Mouse (Mus musculus) hindbrain, postnatal 0 days (tissue): ENCODE results near the gene Ccdc173. TPM values are rescaled to one million over a fixed set of nuclear protein-coding genes. Genes with fewer than 3 reads are reported as not detected.
"Not testable (repeated sequence)": the region's sequence is repeated elsewhere in the genome, so short reads cannot be mapped to it uniquely, and the experiment has no call there.

ENCODE experiments used
- ATAC-seq: fragments of 200-750 bp; cut with Nextera tagmentation; 2 replicates; pipeline ENCODE4 v1.8.0; 2017; ENCODE audit warnings: mild to moderate bottlenecking, moderate TSS enrichment, moderate library complexity
- DNase-seq: peaks from one replicate; pipeline ENCODE4 v3.0.0-alpha.2; 2015; ENCODE audit warnings: low spot score
- H3K27ac ChIP-seq: fragments of 300-500 bp; sonication (generic); 2 replicates; pipeline ENCODE4 v1.5.1; 2014; ENCODE audit warnings: mild to moderate bottlenecking
- H3K27me3 ChIP-seq: fragments of 300-500 bp; sonication (generic); 2 replicates; pipeline ENCODE4 v1.6.1; 2014; ENCODE audit warnings: low read length, mixed read lengths; ENCODE audit not compliant: insufficient read depth
- H3K36me3 ChIP-seq: fragments of 300-500 bp; sonication (generic); 2 replicates; pipeline ENCODE4 v1.6.1; 2014; ENCODE audit warnings: low read length, mixed read lengths; ENCODE audit not compliant: insufficient read depth
- H3K4me1 ChIP-seq: fragments of 300-500 bp; sonication (generic); 2 replicates; pipeline ENCODE4 v1.6.1; 2014; ENCODE audit warnings: antibody characterized with exemption, low read length, mixed read lengths; ENCODE audit not compliant: insufficient read depth
- H3K4me2 ChIP-seq: fragments of 300-500 bp; sonication (generic); 2 replicates; pipeline ENCODE4 v1.6.1; 2014; ENCODE audit warnings: low read depth, mild to moderate bottlenecking, low read length, moderate library complexity, mixed read lengths
- H3K4me3 ChIP-seq: fragments of 300-500 bp; sonication (generic); 2 replicates; pipeline ENCODE4 v1.5.1; 2014; ENCODE audit warnings: low read length
- H3K9ac ChIP-seq: fragments of 300-500 bp; sonication (generic); replicated peaks from 2 replicates; pipeline ENCODE4 v1.6.1; 2014; ENCODE audit warnings: mild to moderate bottlenecking, low read length, moderate library complexity, mixed read lengths
- H3K9me3 ChIP-seq: fragments of 300-500 bp; sonication (generic); 2 replicates; pipeline ENCODE4 v1.6.1; 2016; ENCODE audit warnings: low read length, mixed read lengths
- CTCF ChIP-seq: IDR thresholded peaks from 2 replicates; pipeline ENCODE4 v1.5.1; 2016; ENCODE audit warnings: antibody characterized with exemption, control low read depth, low read depth
- WGBS: fragments of 180-500 bp; shearing (Covaris S2); extraction: QIAGEN DNeasy Blood & Tissue Kit; methylation state at CpG from one replicate; pipeline ENCODE4 v1.1.7; 2014; 5-methylcytosine and 5-hydroxymethylcytosine counted together
- polyA plus RNA-seq: library from polyadenylated mRNA; unstranded; fragments of >200 nt; fragmentation: Nextera tagmentation; extraction: Ambion mirVana; gene quantifications from 2 replicates; pipeline ENCODE4 v1.2.1, GENCODE M21; 2015
- total RNA-seq: library from RNA; depleted of rRNA; stranded (reverse); fragments of >200 nt; gene quantifications from 2 replicates; pipeline ENCODE4 v1.2.3, GENCODE M21; 2014

The Ccdc173 gene
- total and polyA plus RNA-seq, 2 experiments from 2014 or later = 0.10 to 1.7 TPM

GRCm38 (mm10) chr2:69820201-69820600 is 30.8 kb upstream of the Ccdc173 start:
- Histone ChIP-seq H3K27me3 (no peaks in the 10 kb centered on the region), H3K27ac (no peak overlapping the region), H3K9ac (no peak overlapping the region), H3K4me3 (no peak overlapping the region), H3K36me3 (no peaks in the 10 kb centered on the region), H3K9me3 (no peaks in the 10 kb centered on the region), H3K4me1 (peaks cover 9% of the 10 kb centered on the region), H3K4me2 (no peak overlapping the region)
- WGBS = 86% methylated on average over 1 of the region's 1 CpGs
- ATAC-seq (no peak), DNase-seq (no peak)
- no peak for TF ChIP-seq CTCF

- WGBS = 83% methylated on average over 9 of the region's 9 CpGs
- no peak for ATAC-seq
- Histone ChIP-seq H3K4me1 (no peaks in the 10 kb centered on the region; the same call in 1 of the 2 replicates), H3K27ac (no peak overlapping the region), H3K9me3 (no peaks in the 10 kb centered on the region), H3K9ac (no peak overlapping the region), H3K36me3 (no peaks in the 10 kb centered on the region), H3K4me2 (no peak overlapping the region), H3K4me3 (no peak overlapping the region), H3K27me3 (no peaks in the 10 kb centered on the region)
- DNase-seq = no peak
- no peak for TF ChIP-seq CTCF
Observed at GRCm38 (mm10) chr2:69818350-69819085, 29.1 kb upstream of the Ccdc173 start.

GRCm38 (mm10) chr2:69816575-69816974 is 27.2 kb upstream of the Ccdc173 start:
- 88% methylated on average over 5 of the region's 5 CpGs for WGBS
- H3K4me2 ChIP-seq = no peak overlapping the region
- no peak for DNase-seq
- H3K36me3 ChIP-seq = no peaks in the 10 kb centered on the region
- H3K9ac ChIP-seq = no peak overlapping the region
- no peaks in the 10 kb centered on the region for H3K9me3 ChIP-seq
- no peaks in the 10 kb centered on the region for H3K27me3 ChIP-seq
- no peak overlapping the region for H3K27ac ChIP-seq
- H3K4me3 ChIP-seq = no peak overlapping the region
- no peak for TF ChIP-seq CTCF
- no peak for ATAC-seq
- H3K4me1 ChIP-seq = no peaks in the 10 kb centered on the region

GRCm38 (mm10) chr2:69811349-69811748 is 22.0 kb upstream of the Ccdc173 start:
- not testable (repeated sequence) for H3K9ac ChIP-seq, H3K4me3 ChIP-seq, H3K36me3 ChIP-seq, DNase-seq, H3K4me2 ChIP-seq, ATAC-seq, H3K4me1 ChIP-seq, H3K9me3 ChIP-seq, H3K27me3 ChIP-seq, H3K27ac ChIP-seq
- WGBS = 65% methylated on average over 7 of the region's 7 CpGs

DNA sequence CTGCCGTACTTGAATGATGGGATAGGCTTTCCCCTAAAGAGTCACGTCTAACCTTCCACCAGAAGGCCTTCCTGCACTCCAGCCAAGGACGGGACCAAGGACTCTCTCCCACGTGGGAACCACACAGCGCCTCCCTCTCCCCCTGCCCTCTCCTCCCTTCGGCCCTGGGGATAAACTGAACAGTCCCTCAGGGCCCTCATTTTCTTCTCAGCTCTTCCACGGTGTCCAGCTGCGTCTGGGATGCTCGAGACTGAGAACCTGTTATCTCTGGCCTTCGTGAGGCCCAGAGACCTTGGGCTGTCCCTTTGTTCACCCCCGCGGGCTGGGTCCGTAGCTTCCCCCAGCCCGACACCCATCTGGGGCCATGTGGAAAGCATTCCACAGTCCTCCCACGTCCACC is 20.8 kb upstream of the Ccdc173 start:
- no peak overlapping the region for H3K4me2 ChIP-seq
- no peaks in the 10 kb centered on the region for H3K9me3 ChIP-seq
- H3K9ac ChIP-seq = no peak overlapping the region
- 77% methylated on average over 15 of the region's 15 CpGs for WGBS
- no peaks in the 10 kb centered on the region for H3K4me1 ChIP-seq
- ATAC-seq (no peak), DNase-seq (no peak)
- H3K4me3 ChIP-seq = no peak overlapping the region
- no peak overlapping the region for H3K27ac ChIP-seq
- no peaks in the 10 kb centered on the region for H3K27me3 ChIP-seq
- H3K36me3 ChIP-seq = no peaks in the 10 kb centered on the region
- TF ChIP-seq CTCF = no peak

- 85% methylated on average over 8 of the region's 9 CpGs for WGBS
- not testable (repeated sequence) for H3K27me3 ChIP-seq, H3K4me3 ChIP-seq, H3K4me1 ChIP-seq, ATAC-seq, H3K4me2 ChIP-seq, H3K27ac ChIP-seq, H3K36me3 ChIP-seq, H3K9me3 ChIP-seq, H3K9ac ChIP-seq, DNase-seq
Observed at GRCm38 (mm10) chr2:69804663-69805062, 15.3 kb upstream of the Ccdc173 start.

GRCm38 (mm10) chr2:69803756-69804155 is 14.4 kb upstream of the Ccdc173 start:
- DNase-seq = no peak

More at GRCm38 (mm10) chr2:69803756-69804155, 14.4 kb upstream of the Ccdc173 start:
- no peak overlapping the region for H3K27ac ChIP-seq
- H3K4me3 ChIP-seq = no peak overlapping the region
- no peaks in the 10 kb centered on the region for H3K27me3 ChIP-seq
- no peaks in the 10 kb centered on the region for H3K4me1 ChIP-seq
- WGBS = 64% methylated on average over 8 of the region's 8 CpGs
- no peak for TF ChIP-seq CTCF
- no peak for ATAC-seq
- H3K36me3 ChIP-seq = no peaks in the 10 kb centered on the region
- H3K4me2 ChIP-seq = no peak overlapping the region
- H3K9me3 ChIP-seq = no peaks in the 10 kb centered on the region
- H3K9ac ChIP-seq = no peak overlapping the region
